Mouse (Mus musculus) intestine, postnatal 0 days (tissue): ENCODE data around the gene Eaf1. TPM values are rescaled to one million over a fixed set of nuclear protein-coding genes. Genes with fewer than 3 reads are reported as not detected.

Source experiments
- ATAC-seq: fragments of 200-750 bp; cut with Nextera tagmentation; 2 replicates; pipeline ENCODE4 v1.8.0; 2017; ENCODE audit warnings: mild to moderate bottlenecking, moderate TSS enrichment, moderate library complexity
- H3K27ac ChIP-seq: fragments of 300-500 bp; sonication (generic); 2 replicates; pipeline ENCODE4 v1.5.1; 2014; ENCODE audit warnings: mild to moderate bottlenecking, low read depth, low read length, moderate library complexity
- H3K27me3 ChIP-seq: fragments of 300-500 bp; sonication (generic); replicated peaks from 2 replicates; pipeline ENCODE4 v1.6.1; 2014; ENCODE audit warnings: low read length, mixed read lengths; ENCODE audit not compliant: control insufficient read depth, insufficient read depth
- H3K36me3 ChIP-seq: fragments of 300-500 bp; sonication (generic); 2 replicates; pipeline ENCODE4 v1.6.1; 2014; ENCODE audit warnings: mild to moderate bottlenecking, moderate library complexity; ENCODE audit not compliant: control insufficient read depth, insufficient read depth
- H3K4me1 ChIP-seq: fragments of 300-500 bp; sonication (generic); replicated peaks from 2 replicates; pipeline ENCODE4 v1.6.1; 2014; ENCODE audit warnings: antibody characterized with exemption, low read length, mixed read lengths; ENCODE audit not compliant: control insufficient read depth, insufficient read depth
- H3K4me2 ChIP-seq: fragments of 300-500 bp; sonication (generic); replicated peaks from 2 replicates; pipeline ENCODE4 v1.6.1; 2014; ENCODE audit warnings: low read depth, mild to moderate bottlenecking, moderate library complexity
- H3K4me3 ChIP-seq: fragments of 300-500 bp; sonication (generic); 2 replicates; pipeline ENCODE4 v1.5.1; 2014; ENCODE audit warnings: low read depth, low read length
- H3K9ac ChIP-seq: fragments of 300-500 bp; sonication (generic); 2 replicates; pipeline ENCODE4 v1.6.1; 2014; ENCODE audit warnings: mild to moderate bottlenecking, low read depth, low read length
- H3K9me3 ChIP-seq: fragments of 300-500 bp; sonication (generic); 2 replicates; pipeline ENCODE4 v1.6.1; 2016; ENCODE audit warnings: mixed run types; ENCODE audit not compliant: control insufficient read depth
- CTCF ChIP-seq: sonication (generic); IDR thresholded peaks from 2 replicates; pipeline ENCODE4 v1.5.1; 2016; ENCODE audit warnings: low read depth, mild to moderate bottlenecking, control low read depth, antibody characterized with exemption, moderate library complexity
- WGBS: fragments of 180-500 bp; shearing (Covaris S2); extraction: QIAGEN DNeasy Blood & Tissue Kit; methylation state at CpG from one replicate; pipeline ENCODE4 v1.1.7; 2014; 5-methylcytosine and 5-hydroxymethylcytosine counted together
- polyA plus RNA-seq: library from polyadenylated mRNA; unstranded; fragments of >200 nt; fragmentation: Nextera tagmentation; extraction: Ambion mirVana; gene quantifications from 2 replicates; pipeline ENCODE4 v1.2.1, GENCODE M21; 2015

Eaf1 gene
- polyA plus RNA-seq, 1 experiment from 2014 or later, result 10.8 TPM

DNA sequence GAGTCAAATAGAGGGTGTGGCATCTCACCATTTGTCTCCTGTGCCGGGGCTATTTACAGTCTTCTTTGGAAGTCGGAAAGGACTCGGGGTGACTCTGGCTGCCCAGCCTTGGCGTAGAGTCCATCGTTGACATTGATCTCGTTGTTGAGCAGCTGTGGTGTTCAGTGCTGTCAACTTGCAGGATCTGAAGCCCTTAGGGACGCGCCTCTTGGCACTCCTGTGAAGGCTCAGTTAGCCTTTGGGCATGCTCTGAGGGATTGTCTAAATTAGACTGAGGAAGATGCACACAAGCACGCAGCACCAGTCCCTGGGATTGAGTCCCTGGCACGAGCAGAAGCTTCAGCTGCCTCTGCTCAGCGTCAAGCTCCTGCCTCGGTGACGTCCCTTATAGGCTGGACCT lies 9.2 kb downstream of the Eaf1 start:
- no peak for TF ChIP-seq CTCF
- Histone ChIP-seq H3K36me3 (peaks cover 78% of the 10 kb centered on the region), H3K4me3 (no peak overlapping the region), H3K27ac (no peak overlapping the region), H3K9me3 (no peaks in the 10 kb centered on the region), H3K9ac (no peak overlapping the region), H3K27me3 (no peaks in the 10 kb centered on the region), H3K4me1 (no peaks in the 10 kb centered on the region), H3K4me2 (no peak overlapping the region)
- WGBS, result 84% methylated on average over 13 of the region's 13 CpGs
- ATAC-seq, result no peak

- no peak for ATAC-seq
- H3K4me1 ChIP-seq, result no peaks in the 10 kb centered on the region
- H3K36me3 ChIP-seq, result peaks cover 74% of the 10 kb centered on the region
- WGBS, result 95% methylated on average over 6 of the region's 6 CpGs
- H3K9me3 ChIP-seq, result no peaks in the 10 kb centered on the region
- no peak overlapping the region for H3K27ac ChIP-seq
- H3K27me3 ChIP-seq, result no peaks in the 10 kb centered on the region
- no peak overlapping the region for H3K9ac ChIP-seq
- no peak for TF ChIP-seq CTCF
- no peak overlapping the region for H3K4me2 ChIP-seq
- no peak overlapping the region for H3K4me3 ChIP-seq
These were observed 12.3 kb downstream of the Eaf1 start for GRCm38 (mm10) chr14:31506456-31506855.

DNA sequence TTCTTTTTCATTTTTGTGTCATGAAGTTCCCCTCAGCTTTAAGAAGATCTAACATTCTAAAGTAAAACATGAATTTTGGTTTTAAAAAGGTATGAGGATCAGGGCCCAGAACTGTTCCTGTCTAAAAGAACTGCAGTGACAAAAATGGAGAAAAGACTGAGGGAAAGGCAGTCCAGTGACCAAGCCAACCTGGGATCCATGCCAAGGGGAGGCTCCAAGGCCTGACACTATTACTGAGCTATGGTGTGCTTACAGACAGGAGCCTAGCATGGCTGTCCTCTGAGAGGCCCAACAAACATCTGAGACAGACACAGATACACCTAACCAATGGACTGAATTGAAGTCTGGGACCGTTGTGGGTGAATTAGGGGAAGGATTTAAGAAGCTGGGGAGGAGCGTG lies 15.7 kb downstream of the Eaf1 start:
- no peaks in the 10 kb centered on the region for H3K4me1 ChIP-seq
- TF ChIP-seq CTCF, result no peak
- H3K4me3 ChIP-seq, result no peak overlapping the region
- ATAC-seq, result no peak
- H3K9me3 ChIP-seq, result no peaks in the 10 kb centered on the region
- H3K36me3 ChIP-seq, result peaks cover 44% of the 10 kb centered on the region
- H3K27me3 ChIP-seq, result no peaks in the 10 kb centered on the region
- no peak overlapping the region for H3K27ac ChIP-seq
- H3K4me2 ChIP-seq, result no peak overlapping the region
- 100% methylated on average over 2 of the region's 2 CpGs for WGBS
- no peak overlapping the region for H3K9ac ChIP-seq

DNA sequence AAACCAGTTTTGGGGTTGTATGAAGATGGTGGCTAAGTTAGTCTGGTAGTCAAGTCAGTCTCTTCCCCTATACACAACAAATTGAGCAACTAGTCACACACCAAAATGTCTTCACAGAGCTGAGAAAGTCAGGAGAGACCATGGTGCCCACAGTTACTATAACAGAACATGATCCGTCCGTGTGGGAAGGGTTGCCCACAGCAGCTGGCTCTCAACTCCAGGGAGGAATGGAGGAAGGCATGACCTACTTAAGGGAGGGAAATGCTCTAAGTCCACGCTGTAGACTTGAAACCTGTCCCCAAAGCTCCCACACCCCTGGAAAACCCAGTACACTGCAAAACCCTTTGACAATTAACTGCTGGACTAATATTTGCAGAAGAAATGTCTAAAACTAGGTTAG lies 16.1 kb downstream of the Eaf1 start:
- no peaks in the 10 kb centered on the region for H3K4me1 ChIP-seq
- TF ChIP-seq CTCF, result no peak
- peaks cover 41% of the 10 kb centered on the region for H3K36me3 ChIP-seq
- no peak overlapping the region for H3K4me3 ChIP-seq
- ATAC-seq, result no peak
- H3K27me3 ChIP-seq, result no peaks in the 10 kb centered on the region
- no peak overlapping the region for H3K27ac ChIP-seq
- no peaks in the 10 kb centered on the region for H3K9me3 ChIP-seq
- no peak overlapping the region for H3K4me2 ChIP-seq
- WGBS, result 91% methylated on average over 3 of the region's 3 CpGs
- no peak overlapping the region for H3K9ac ChIP-seq

- WGBS, result 91% methylated on average over 2 of the region's 2 CpGs
- Histone ChIP-seq H3K27me3 (no peaks in the 10 kb centered on the region), H3K9ac (no peak overlapping the region), H3K4me1 (no peaks in the 10 kb centered on the region), H3K27ac (no peak overlapping the region), H3K9me3 (no peaks in the 10 kb centered on the region), H3K36me3 (no peaks in the 10 kb centered on the region), H3K4me2 (no peak overlapping the region), H3K4me3 (no peak overlapping the region)
- no peak for TF ChIP-seq CTCF
- no peak for ATAC-seq
These were observed 21.7 kb downstream of the Eaf1 start for GRCm38 (mm10) chr14:31515895-31516294.

- H3K4me3 ChIP-seq, result no peak overlapping the region
- WGBS, result 16% methylated on average over 3 of the region's 3 CpGs
- H3K9me3 ChIP-seq, result no peaks in the 10 kb centered on the region
- H3K36me3 ChIP-seq, result no peaks in the 10 kb centered on the region
- no peaks in the 10 kb centered on the region for H3K4me1 ChIP-seq
- peak overlapping the region; percentile 60 for H3K4me2 ChIP-seq
- H3K27ac ChIP-seq, result no peak overlapping the region
- H3K9ac ChIP-seq, result 0 out of 2 replicates have a peak overlapping the region, but pooled peaks have one; percentile 8
- H3K27me3 ChIP-seq, result no peaks in the 10 kb centered on the region
- TF ChIP-seq CTCF, result peak; percentile 89
- peak; percentile 82 for ATAC-seq
These were observed 25.0 kb downstream of the Eaf1 start for GRCm38 (mm10) chr14:31519165-31519564.

DNA sequence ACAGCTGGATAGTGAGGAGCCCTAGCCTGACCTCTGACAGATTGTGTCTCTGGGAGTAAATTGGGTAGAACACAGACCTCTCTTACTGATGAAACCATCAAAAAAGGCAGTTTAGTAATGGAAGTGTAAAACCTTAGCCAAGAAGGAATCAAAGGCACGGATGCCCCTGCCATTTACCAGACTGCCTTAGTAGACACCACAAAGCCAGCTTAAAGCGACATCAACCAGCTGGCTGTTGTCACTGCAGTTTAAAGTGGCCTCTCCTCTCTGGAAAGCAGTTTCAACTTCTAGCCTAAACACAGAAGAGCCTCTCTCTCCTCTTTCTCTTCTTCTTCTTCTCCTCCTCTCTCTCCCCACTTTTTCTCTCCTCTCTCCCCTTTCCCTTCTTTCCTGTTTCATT lies 27.1 kb downstream of the Eaf1 start:
- TF ChIP-seq CTCF, result no peak
- no peak overlapping the region for H3K27ac ChIP-seq
- ATAC-seq, result no peak
- no peak overlapping the region for H3K4me3 ChIP-seq
- no peaks in the 10 kb centered on the region for H3K27me3 ChIP-seq
- no peak overlapping the region for H3K9ac ChIP-seq
- WGBS, result 72% methylated on average over 2 of the region's 2 CpGs
- H3K4me2 ChIP-seq, result no peak overlapping the region
- H3K4me1 ChIP-seq, result no peaks in the 10 kb centered on the region
- H3K9me3 ChIP-seq, result no peaks in the 10 kb centered on the region
- H3K36me3 ChIP-seq, result no peaks in the 10 kb centered on the region
